Mouse (Mus musculus): ENCODE data around the gene Vasp.

DNA sequence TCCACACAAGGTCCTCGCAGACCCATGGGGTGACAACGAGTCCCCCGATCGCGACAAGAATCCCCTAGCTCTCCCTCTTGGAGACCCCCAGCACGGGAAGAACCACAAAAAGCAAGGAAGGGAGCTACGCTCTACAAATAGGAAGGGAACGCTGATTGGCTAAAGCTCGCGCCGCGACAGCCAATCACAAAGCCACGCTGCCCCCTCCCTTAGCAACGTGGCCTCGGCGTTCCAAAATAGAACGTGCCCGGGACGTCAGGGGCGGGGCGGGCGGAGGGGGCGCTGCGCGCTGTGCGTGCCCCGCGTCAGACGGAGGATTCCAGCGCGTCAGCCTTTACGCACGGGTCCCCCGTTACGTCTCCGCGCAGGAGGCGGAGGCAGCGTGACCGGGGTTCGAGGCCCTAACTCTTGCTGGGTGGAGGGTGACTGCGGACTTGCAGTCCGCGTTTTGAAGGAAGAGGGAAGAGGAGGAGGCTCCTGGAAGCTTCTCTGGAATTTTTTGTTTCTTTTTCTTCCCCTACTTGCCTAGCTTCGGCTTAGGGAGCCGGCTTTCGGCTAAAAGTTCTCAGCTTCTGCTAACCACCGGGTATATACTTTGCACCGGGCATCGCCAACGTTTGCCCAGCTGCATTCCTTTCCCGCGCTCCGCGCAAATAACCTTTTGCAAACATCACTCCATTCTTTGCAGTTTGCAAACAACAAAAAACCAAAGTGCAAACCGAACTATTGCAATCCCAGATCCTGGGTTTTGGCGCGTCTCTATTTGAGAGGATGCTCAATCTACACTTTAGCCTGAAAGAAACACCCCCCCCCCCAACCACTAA lies 37.0 kb upstream of the Vasp start:
- TF ChIP-seq POLR2A (IDR thresholded peaks at IDR 0.05; ENCODE audit: low read depth, low read length) (peak; percentile 48), CTCF (IDR thresholded peaks at IDR 0.05; ENCODE audit: borderline replicate concordance, insufficient read depth, low read length) (no peak)
